Mouse (Mus musculus) splenic B cell, adult 2 months (primary cell): Measurements from ENCODE around the gene A630095N17Rik.
A peak's percentile ranks its signal among the peaks of the same experiment; 100 is the strongest.

Source experiments
- DNase-seq: peaks from one replicate; pipeline ENCODE4 v3.0.0-alpha.2; 2011; ENCODE audit warnings: low read depth, low spot score
- H3K27me3 ChIP-seq: 2 replicates; pipeline ENCODE4 v1.6.1; 2012; ENCODE audit warnings: mild to moderate bottlenecking, low read length, moderate library complexity, mixed read lengths; ENCODE audit not compliant: control insufficient read depth, poor library complexity, insufficient read depth, severe bottlenecking
- H3K36me3 ChIP-seq: 2 replicates; pipeline ENCODE4 v1.6.1; 2012; ENCODE audit warnings: mild to moderate bottlenecking, low read length, moderate library complexity, mixed read lengths; ENCODE audit not compliant: control insufficient read depth, poor library complexity, insufficient read depth, severe bottlenecking

A630095N17Rik gene

DNA sequence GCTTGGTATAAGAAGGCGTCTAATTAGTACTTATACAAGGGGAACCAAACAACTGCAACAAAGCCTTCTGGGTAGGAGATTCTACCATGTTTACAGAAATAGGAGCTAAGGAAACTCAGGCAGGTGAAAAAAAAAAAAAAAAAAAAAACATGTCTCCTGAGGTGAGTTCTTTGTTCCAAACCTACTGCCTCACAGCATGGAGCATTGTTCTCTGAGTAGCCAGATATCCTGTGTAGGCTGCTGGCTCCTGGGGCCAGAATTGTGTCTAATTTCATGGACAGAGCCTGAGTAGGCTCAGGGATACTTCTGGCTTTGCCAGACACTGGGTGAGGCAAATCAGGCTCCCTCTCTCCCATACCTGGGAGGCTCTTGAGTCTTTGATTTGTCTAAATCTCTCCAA lies 4.2 kb downstream of the A630095N17Rik start:
- H3K36me3 ChIP-seq, result no peaks in the 10 kb centered on the region
- no peaks in the 10 kb centered on the region for H3K27me3 ChIP-seq
- DNase-seq, result no peak

GRCm38 (mm10) chr1:75226138-75226537 lies 5.8 kb downstream of the A630095N17Rik start:
- no peaks in the 10 kb centered on the region for H3K27me3 ChIP-seq
- H3K36me3 ChIP-seq, result no peaks in the 10 kb centered on the region
- DNase-seq, result no peak

DNA sequence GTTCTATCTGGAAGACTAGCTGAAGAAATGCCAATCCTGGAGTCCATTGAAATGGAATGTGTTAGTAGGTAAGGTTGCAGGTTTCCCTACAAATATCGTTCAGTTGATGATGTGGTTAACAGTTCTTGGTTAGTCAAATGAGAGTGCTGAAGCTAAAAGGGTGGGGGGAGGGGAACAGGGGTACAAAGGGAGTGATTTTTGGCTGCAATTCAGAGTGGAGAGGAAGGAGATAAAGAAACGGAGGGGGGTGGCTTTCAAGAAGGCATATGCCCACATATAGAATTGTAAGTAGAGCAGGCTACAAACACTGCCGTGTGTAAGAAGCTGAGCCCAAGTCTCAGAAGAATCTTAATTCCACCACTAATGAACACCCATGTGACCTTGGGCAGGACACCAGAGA lies 6.4 kb downstream of the A630095N17Rik start:
- Histone ChIP-seq H3K36me3 (no peaks in the 10 kb centered on the region), H3K27me3 (no peaks in the 10 kb centered on the region)
- no peak for DNase-seq

- peak; percentile 42 for DNase-seq
- Histone ChIP-seq H3K36me3 (no peaks in the 10 kb centered on the region), H3K27me3 (no peaks in the 10 kb centered on the region)
These were observed 8.4 kb downstream of the A630095N17Rik start for GRCm38 (mm10) chr1:75223532-75223931.

DNA sequence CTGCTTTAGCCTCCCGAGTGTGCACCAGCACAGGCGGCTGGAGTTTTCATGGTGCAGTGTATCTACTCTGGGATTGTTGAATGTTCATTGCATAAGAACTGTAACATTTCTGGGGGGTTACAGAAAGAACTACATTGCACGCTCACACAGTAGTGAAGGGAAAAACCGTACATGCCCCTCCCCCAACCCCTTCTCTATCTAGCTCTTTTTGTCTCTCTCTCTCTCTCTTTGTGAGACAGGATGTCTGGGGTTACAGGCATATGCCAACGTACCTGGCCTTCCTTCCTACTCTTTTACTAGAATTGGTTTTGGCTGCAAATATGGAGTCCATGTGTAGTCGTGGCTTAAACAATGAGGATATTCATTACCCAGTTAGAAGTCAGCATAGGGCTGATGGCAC lies 9.0 kb downstream of the A630095N17Rik start:
- Histone ChIP-seq H3K36me3 (no peaks in the 10 kb centered on the region), H3K27me3 (no peaks in the 10 kb centered on the region)
- DNase-seq, result no peak

GRCm38 (mm10) chr1:75221538-75221937 lies 10.4 kb downstream of the A630095N17Rik start:
- H3K36me3 ChIP-seq, result no peaks in the 10 kb centered on the region; the same call in 1 of the 2 replicates
- no peaks in the 10 kb centered on the region for H3K27me3 ChIP-seq
- DNase-seq, result no peak

GRCm38 (mm10) chr1:75219531-75219930 lies 12.4 kb downstream of the A630095N17Rik start, which contains the start of gene Tuba4a:
Gene Tuba4a, minus strand, starts transcription at chr1:75219865.
- H3K27me3 ChIP-seq, result no peaks in the 10 kb centered on the region
- peaks cover 9% of the 10 kb centered on the region for H3K36me3 ChIP-seq
- DNase-seq, result no peak

DNA sequence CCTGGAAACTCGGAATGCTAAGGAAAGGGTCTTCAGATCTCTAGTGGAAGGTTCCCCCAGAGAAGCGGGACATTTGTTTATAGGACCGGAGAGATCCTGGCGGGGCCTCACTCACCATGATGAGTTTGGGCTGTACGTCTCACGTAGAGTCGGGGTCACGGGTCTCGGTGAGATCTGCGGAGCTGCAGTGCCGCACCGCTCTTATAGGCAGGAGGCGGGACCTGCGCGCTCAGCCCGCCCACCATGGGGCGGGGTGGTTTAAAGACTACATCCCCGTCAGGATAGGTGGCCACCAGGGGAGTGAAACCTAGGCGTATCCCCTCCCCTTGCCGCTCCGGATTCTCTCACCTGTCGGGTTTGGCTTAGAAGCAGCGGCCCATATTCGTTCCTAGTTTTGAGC lies 12.8 kb downstream of the A630095N17Rik start:
- Histone ChIP-seq H3K36me3 (peaks cover 11% of the 10 kb centered on the region), H3K27me3 (no peaks in the 10 kb centered on the region)
- peak; percentile 97 for DNase-seq

DNA sequence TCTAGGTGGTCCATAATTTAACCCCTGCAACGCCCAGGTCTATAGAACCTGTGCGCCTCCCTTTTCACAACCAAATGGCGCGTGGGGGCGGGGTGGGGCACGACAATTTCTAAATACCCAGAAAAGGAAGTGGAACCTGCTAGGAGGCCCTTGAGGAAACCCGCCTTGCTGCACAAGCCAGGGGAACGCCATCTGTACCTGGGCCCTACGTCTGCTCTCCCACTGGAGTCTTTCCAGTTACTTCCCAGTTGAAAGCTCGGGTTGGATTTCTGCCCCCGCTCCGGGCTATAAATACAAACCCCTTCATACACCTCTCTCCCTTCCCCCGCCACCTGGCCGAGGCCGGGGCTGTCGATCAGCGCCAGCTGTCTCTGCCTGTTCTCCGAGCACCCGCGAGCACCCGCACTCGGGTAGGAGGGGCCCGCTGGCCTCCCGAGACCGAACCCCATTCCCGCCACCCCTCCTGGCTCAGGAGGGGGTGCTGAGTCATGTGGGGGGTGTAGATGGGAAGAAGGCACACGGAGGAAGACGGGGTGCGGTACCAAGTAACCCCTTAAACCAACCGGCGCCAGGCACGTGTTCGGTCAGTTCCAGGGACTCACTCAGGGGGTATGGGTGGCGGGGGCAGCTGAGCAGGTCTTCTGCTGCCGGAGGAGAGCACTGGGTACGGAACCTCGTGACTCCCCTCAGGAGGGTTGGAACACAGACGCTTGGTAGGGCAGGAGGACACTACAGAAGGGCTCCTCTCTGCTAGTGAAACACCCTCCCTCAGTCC lies 13.5 kb downstream of the A630095N17Rik start:
- Histone ChIP-seq H3K36me3 (peaks cover 11% of the 10 kb centered on the region), H3K27me3 (no peaks in the 10 kb centered on the region)
- peak; percentile 78 for DNase-seq

- H3K27me3 ChIP-seq, result no peaks in the 10 kb centered on the region
- DNase-seq, result no peak
- peaks cover 11% of the 10 kb centered on the region for H3K36me3 ChIP-seq
These were observed 14.0 kb downstream of the A630095N17Rik start for GRCm38 (mm10) chr1:75217893-75218226.

DNA sequence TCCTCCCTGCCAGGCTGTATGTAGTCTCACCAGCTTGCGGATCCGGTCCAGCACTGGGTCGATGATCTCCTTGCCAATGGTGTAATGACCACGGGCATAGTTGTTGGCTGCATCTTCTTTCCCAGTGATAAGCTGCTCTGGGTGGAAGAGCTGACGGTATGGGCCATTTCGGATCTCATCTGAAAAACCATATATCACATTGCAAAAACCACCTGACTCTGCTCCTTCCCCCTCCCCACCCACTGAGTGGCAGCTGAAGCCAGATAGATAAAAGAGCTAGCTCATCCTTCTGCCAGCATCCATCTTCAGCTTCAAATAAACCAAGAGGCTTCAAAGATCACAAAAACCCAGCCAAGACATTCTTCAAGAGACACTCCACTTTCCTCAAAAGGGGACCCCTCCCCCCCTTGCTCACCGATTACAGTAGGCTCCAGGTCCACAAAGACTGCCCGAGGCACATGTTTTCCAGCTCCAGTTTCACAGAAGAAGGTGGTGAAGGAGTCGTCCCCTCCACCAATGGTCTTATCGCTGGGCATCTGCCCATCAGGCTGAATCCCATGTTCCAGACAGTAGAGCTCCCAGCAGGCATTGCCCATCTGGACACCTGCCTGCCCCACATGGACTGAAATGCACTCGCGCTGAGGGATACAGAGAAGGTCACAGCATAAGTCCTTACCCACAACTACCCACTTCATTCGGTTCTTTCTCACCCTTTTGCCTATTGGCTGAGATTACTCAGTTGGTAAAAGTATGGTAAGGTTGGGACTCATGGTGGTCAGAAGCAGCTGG lies 14.9 kb downstream of the A630095N17Rik start:
- no peak for DNase-seq
- Histone ChIP-seq H3K27me3 (no peaks in the 10 kb centered on the region), H3K36me3 (peaks cover 13% of the 10 kb centered on the region)

DNA sequence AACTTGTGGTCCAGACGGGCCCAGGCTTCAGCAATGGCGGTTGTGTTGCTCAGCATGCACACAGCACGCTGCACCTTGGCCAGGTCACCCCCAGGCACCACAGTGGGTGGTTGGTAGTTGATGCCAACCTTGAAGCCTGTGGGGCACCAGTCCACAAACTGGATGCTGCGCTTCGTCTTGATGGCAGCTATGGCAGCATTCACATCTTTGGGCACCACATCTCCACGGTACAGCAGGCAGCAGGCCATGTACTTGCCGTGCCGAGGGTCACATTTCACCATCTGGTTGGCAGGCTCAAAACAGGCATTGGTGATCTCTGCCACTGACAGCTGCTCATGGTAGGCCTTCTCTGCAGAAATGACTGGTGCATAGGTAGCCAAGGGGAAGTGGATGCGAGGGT lies 16.1 kb downstream of the A630095N17Rik start:
- H3K36me3 ChIP-seq, result peaks cover 13% of the 10 kb centered on the region
- H3K27me3 ChIP-seq, result no peaks in the 10 kb centered on the region
- no peak for DNase-seq

- Histone ChIP-seq H3K36me3 (peaks cover 13% of the 10 kb centered on the region), H3K27me3 (no peaks in the 10 kb centered on the region)
- no peak for DNase-seq
These were observed 17.0 kb downstream of the A630095N17Rik start for GRCm38 (mm10) chr1:75214886-75215285.

DNA sequence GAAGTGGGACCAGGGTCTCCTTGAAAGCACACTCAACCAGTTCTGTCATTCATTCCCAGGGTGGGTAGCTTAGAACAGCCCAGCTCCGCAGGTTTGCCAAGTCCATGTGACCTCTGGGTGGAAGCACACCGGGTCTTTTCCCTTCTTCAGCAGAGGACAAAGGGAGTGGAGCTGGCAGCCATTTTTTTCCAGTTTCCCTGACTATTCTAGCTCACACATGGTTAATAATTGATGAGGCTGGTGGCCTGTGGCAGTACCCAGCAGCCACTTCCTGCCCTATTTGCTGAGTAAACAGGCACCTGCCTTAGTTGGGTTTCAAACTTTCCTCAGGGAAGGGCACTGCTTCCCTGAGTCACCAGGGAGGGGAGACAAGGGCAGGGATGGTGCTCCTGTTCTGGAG lies 17.5 kb downstream of the A630095N17Rik start:
- DNase-seq, result no peak
- H3K36me3 ChIP-seq, result peaks cover 13% of the 10 kb centered on the region

DNA sequence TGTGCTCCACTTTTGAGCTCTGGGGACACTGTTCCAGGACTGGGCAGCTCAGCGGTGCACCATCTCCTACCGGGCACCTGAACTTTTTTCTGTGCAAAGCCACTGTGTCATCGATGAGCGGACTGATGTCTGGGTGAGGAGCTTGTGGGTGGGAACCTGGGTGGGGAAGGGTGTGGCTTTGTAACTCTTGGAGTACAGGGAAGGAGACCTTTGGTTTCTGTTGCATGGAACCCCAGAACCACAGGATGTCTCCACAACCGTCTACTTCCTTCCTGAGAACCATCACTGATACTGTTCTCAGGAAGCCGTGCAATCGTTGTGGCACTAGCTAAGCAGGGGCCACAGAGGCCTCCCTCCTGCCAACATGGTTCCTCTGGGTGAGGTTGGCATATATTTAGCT lies 18.8 kb downstream of the A630095N17Rik start:
- no peak for DNase-seq
- no peaks in the 10 kb centered on the region for H3K27me3 ChIP-seq
- H3K36me3 ChIP-seq, result peaks cover 13% of the 10 kb centered on the region

More for the DNA sequence above, 17.5 kb downstream of the A630095N17Rik start:
- H3K27me3 ChIP-seq, result no peaks in the 10 kb centered on the region
